Mouse (Mus musculus) heart, embryonic 11.5 days (tissue): ENCODE results near the gene Zfp46. TPM values are rescaled to one million over a fixed set of nuclear protein-coding genes. Genes with fewer than 3 reads are reported as not detected.

Experiments
- ATAC-seq: fragments of 200-750 bp; cut with Nextera tagmentation; replicated peaks from 2 replicates; pipeline ENCODE4 v1.8.0; 2017; ENCODE audit warnings: moderate library complexity; ENCODE audit not compliant: insufficient number of reproducible peaks, low FRiP score, low TSS enrichment
- H3K27ac ChIP-seq: fragments of 300-500 bp; sonication (generic); 2 replicates; pipeline ENCODE4 v1.5.1; 2014; ENCODE audit warnings: mild to moderate bottlenecking, low read depth, low read length
- H3K27me3 ChIP-seq: fragments of 300-500 bp; sonication (generic); 2 replicates; pipeline ENCODE4 v1.6.1; 2014; ENCODE audit warnings: mild to moderate bottlenecking, low read length, mixed read lengths; ENCODE audit not compliant: control insufficient read depth, insufficient read depth
- H3K36me3 ChIP-seq: fragments of 300-500 bp; sonication (generic); 2 replicates; pipeline ENCODE4 v1.6.1; 2014; ENCODE audit warnings: mild to moderate bottlenecking, low read length, moderate library complexity, mixed read lengths; ENCODE audit not compliant: control insufficient read depth, insufficient read depth
- H3K4me1 ChIP-seq: fragments of 300-500 bp; sonication (generic); 2 replicates; pipeline ENCODE4 v1.6.1; 2014; ENCODE audit warnings: low read length; ENCODE audit not compliant: control insufficient read depth, insufficient read depth
- H3K4me2 ChIP-seq: fragments of 300-500 bp; sonication (generic); 2 replicates; pipeline ENCODE4 v1.6.1; 2014; ENCODE audit warnings: mild to moderate bottlenecking, moderate library complexity
- H3K4me3 ChIP-seq: fragments of 300-500 bp; sonication (generic); 2 replicates; pipeline ENCODE4 v1.5.1; 2014; ENCODE audit warnings: low read depth, low read length
- H3K9ac ChIP-seq: fragments of 300-500 bp; sonication (generic); 2 replicates; pipeline ENCODE4 v1.6.1; 2014; ENCODE audit warnings: mild to moderate bottlenecking, low read depth, low read length, moderate library complexity
- H3K9me3 ChIP-seq: fragments of 300-500 bp; sonication (generic); replicated peaks from 2 replicates; pipeline ENCODE4 v1.6.1; 2016; ENCODE audit warnings: low read length; ENCODE audit not compliant: control insufficient read depth
- WGBS: fragments of 180-500 bp; shearing (Covaris S2); extraction: QIAGEN DNeasy Blood & Tissue Kit; methylation state at CpG from one replicate; pipeline ENCODE4 v1.1.7; 2014; ENCODE audit not compliant: insufficient replicate concordance; 5-methylcytosine and 5-hydroxymethylcytosine counted together
- polyA plus RNA-seq: library from polyadenylated mRNA; unstranded; fragments of >200 nt; fragmentation: Nextera tagmentation; extraction: Ambion mirVana; gene quantifications from 2 replicates; pipeline ENCODE4 v1.2.1, GENCODE M21; 2014

Zfp46 gene
- polyA plus RNA-seq, 1 experiment from 2014 or later = 18.4 TPM

- Histone ChIP-seq H3K36me3 (no peaks in the 10 kb centered on the region), H3K4me2 (no peak overlapping the region), H3K9ac (no peak overlapping the region), H3K9me3 (no peaks in the 10 kb centered on the region), H3K27me3 (no peaks in the 10 kb centered on the region), H3K4me1 (peaks cover 27% of the 10 kb centered on the region), H3K4me3 (no peak overlapping the region), H3K27ac (no peak overlapping the region)
- 69% methylated on average over 8 of the region's 8 CpGs for WGBS
- no peak for ATAC-seq
These were observed 3.4 kb upstream of the Zfp46 start for GRCm38 (mm10) chr4:136281097-136281496.

- ATAC-seq = no peak
- WGBS = 37% methylated on average over 9 of the region's 9 CpGs
- Histone ChIP-seq H3K9ac (no peak overlapping the region), H3K27me3 (no peaks in the 10 kb centered on the region), H3K4me2 (no peak overlapping the region), H3K9me3 (no peaks in the 10 kb centered on the region), H3K4me3 (no peak overlapping the region), H3K4me1 (peaks cover 30% of the 10 kb centered on the region), H3K27ac (no peak overlapping the region), H3K36me3 (no peaks in the 10 kb centered on the region)
These were observed 2.9 kb upstream of the Zfp46 start for GRCm38 (mm10) chr4:136281611-136282010.

GRCm38 (mm10) chr4:136282621-136283480, 1.6 kb upstream of the Zfp46 start:
- H3K27me3 ChIP-seq = no peaks in the 10 kb centered on the region
- H3K4me2 ChIP-seq = peak overlapping the region; percentile 6; the same call in 1 of the 2 replicates
- no peak overlapping the region for H3K4me3 ChIP-seq
- peak overlapping the region; percentile 56 for H3K9ac ChIP-seq
- peaks cover 9% of the 10 kb centered on the region for H3K36me3 ChIP-seq
- WGBS = 50% methylated on average over 10 of the region's 10 CpGs
- H3K4me1 ChIP-seq = peaks cover 35% of the 10 kb centered on the region
- no peak for ATAC-seq
- H3K27ac ChIP-seq = peak overlapping the region; percentile 81
- H3K9me3 ChIP-seq = no peaks in the 10 kb centered on the region

GRCm38 (mm10) chr4:136283783-136284182, 700 bp upstream of the Zfp46 start:
- Histone ChIP-seq H3K4me3 (no peak overlapping the region; the same call in 1 of the 2 replicates), H3K36me3 (peaks cover 17% of the 10 kb centered on the region), H3K4me2 (peak overlapping the region; percentile 95), H3K4me1 (peaks cover 35% of the 10 kb centered on the region), H3K9ac (peak overlapping the region; percentile 34; the same call in 1 of the 2 replicates), H3K9me3 (peaks cover 2% of the 10 kb centered on the region; the same call in 1 of the 2 replicates), H3K27me3 (no peaks in the 10 kb centered on the region), H3K27ac (peak overlapping the region; percentile 81)
- no peak for ATAC-seq
- WGBS = 29% methylated on average over 2 of the region's 2 CpGs

- H3K4me1 ChIP-seq = peaks cover 35% of the 10 kb centered on the region
- peaks cover 22% of the 10 kb centered on the region for H3K36me3 ChIP-seq
- no peaks in the 10 kb centered on the region for H3K27me3 ChIP-seq
- H3K9ac ChIP-seq = peak overlapping the region; percentile 85
- H3K4me2 ChIP-seq = peak overlapping the region; percentile 95
- WGBS = 29% methylated on average over 6 of the region's 6 CpGs
- no peak for ATAC-seq
- H3K4me3 ChIP-seq = peak overlapping the region; percentile 70
- peaks cover 2% of the 10 kb centered on the region; the same call in 1 of the 2 replicates for H3K9me3 ChIP-seq
- peak overlapping the region; percentile 81 for H3K27ac ChIP-seq
These were observed 408 bp downstream of the Zfp46 start for GRCm38 (mm10) chr4:136284891-136285290.

- ATAC-seq = peak; percentile 95
- WGBS = under 1% methylated on average over 25 of the region's 25 CpGs
- peaks cover 35% of the 10 kb centered on the region for H3K4me1 ChIP-seq
These were observed 896 bp downstream of the Zfp46 start for GRCm38 (mm10) chr4:136285348-136285810.

GRCm38 (mm10) chr4:136285811-136286371, 1.4 kb downstream of the Zfp46 start:
- Histone ChIP-seq H3K4me2 (peak overlapping the region; percentile 95), H3K27me3 (peaks cover 4% of the 10 kb centered on the region), H3K4me3 (peak overlapping the region; percentile 70), H3K9me3 (peaks cover 2% of the 10 kb centered on the region; the same call in 1 of the 2 replicates), H3K27ac (peak overlapping the region; percentile 81), H3K4me1 (peaks cover 35% of the 10 kb centered on the region), H3K9ac (peak overlapping the region; percentile 85), H3K36me3 (peaks cover 32% of the 10 kb centered on the region)
- under 1% methylated on average over 29 of the region's 29 CpGs for WGBS
- ATAC-seq = peak; percentile 82

More at GRCm38 (mm10) chr4:136285348-136285810, 896 bp downstream of the Zfp46 start:
- peak overlapping the region; percentile 85 for H3K9ac ChIP-seq
- H3K9me3 ChIP-seq = peaks cover 2% of the 10 kb centered on the region; the same call in 1 of the 2 replicates
- H3K27ac ChIP-seq = peak overlapping the region; percentile 81
- peak overlapping the region; percentile 95 for H3K4me2 ChIP-seq
- peaks cover 27% of the 10 kb centered on the region for H3K36me3 ChIP-seq
- H3K4me3 ChIP-seq = peak overlapping the region; percentile 70
- H3K27me3 ChIP-seq = peaks cover 2% of the 10 kb centered on the region

GRCm38 (mm10) chr4:136289918-136290780, 5.7 kb downstream of the Zfp46 start:
- Histone ChIP-seq H3K9me3 (peaks cover 2% of the 10 kb centered on the region; the same call in 1 of the 2 replicates), H3K27ac (no peak overlapping the region), H3K36me3 (peaks cover 47% of the 10 kb centered on the region), H3K9ac (no peak overlapping the region), H3K4me3 (0 out of 2 replicates have a peak overlapping the region, but pooled peaks have one; percentile 8), H3K27me3 (peaks cover 4% of the 10 kb centered on the region), H3K4me2 (peak overlapping the region; percentile 31), H3K4me1 (peaks cover 9% of the 10 kb centered on the region)
- 49% methylated on average over 66 of the region's 66 CpGs for WGBS
- ATAC-seq = no peak
